Mouse (Mus musculus) hindbrain, postnatal 0 days (tissue): ENCODE data around the gene Denr. TPM values are rescaled to one million over a fixed set of nuclear protein-coding genes. Genes with fewer than 3 reads are reported as not detected.
A peak's percentile ranks its signal among the peaks of the same experiment; 100 is the strongest.

Experiments used
- ATAC-seq: fragments of 200-750 bp; cut with Nextera tagmentation; 2 replicates; pipeline ENCODE4 v1.8.0; 2017; ENCODE audit warnings: mild to moderate bottlenecking, moderate TSS enrichment, moderate library complexity
- DNase-seq: peaks from one replicate; pipeline ENCODE4 v3.0.0-alpha.2; 2015; ENCODE audit warnings: low spot score
- H3K27ac ChIP-seq: fragments of 300-500 bp; sonication (generic); 2 replicates; pipeline ENCODE4 v1.5.1; 2014; ENCODE audit warnings: mild to moderate bottlenecking
- H3K27me3 ChIP-seq: fragments of 300-500 bp; sonication (generic); 2 replicates; pipeline ENCODE4 v1.6.1; 2014; ENCODE audit warnings: low read length, mixed read lengths; ENCODE audit not compliant: insufficient read depth
- H3K36me3 ChIP-seq: fragments of 300-500 bp; sonication (generic); 2 replicates; pipeline ENCODE4 v1.6.1; 2014; ENCODE audit warnings: low read length, mixed read lengths; ENCODE audit not compliant: insufficient read depth
- H3K4me1 ChIP-seq: fragments of 300-500 bp; sonication (generic); 2 replicates; pipeline ENCODE4 v1.6.1; 2014; ENCODE audit warnings: antibody characterized with exemption, low read length, mixed read lengths; ENCODE audit not compliant: insufficient read depth
- H3K4me2 ChIP-seq: fragments of 300-500 bp; sonication (generic); 2 replicates; pipeline ENCODE4 v1.6.1; 2014; ENCODE audit warnings: low read depth, mild to moderate bottlenecking, low read length, moderate library complexity, mixed read lengths
- H3K4me3 ChIP-seq: fragments of 300-500 bp; sonication (generic); 2 replicates; pipeline ENCODE4 v1.5.1; 2014; ENCODE audit warnings: low read length
- H3K9ac ChIP-seq: fragments of 300-500 bp; sonication (generic); replicated peaks from 2 replicates; pipeline ENCODE4 v1.6.1; 2014; ENCODE audit warnings: mild to moderate bottlenecking, low read length, moderate library complexity, mixed read lengths
- H3K9me3 ChIP-seq: fragments of 300-500 bp; sonication (generic); 2 replicates; pipeline ENCODE4 v1.6.1; 2016; ENCODE audit warnings: low read length, mixed read lengths
- CTCF ChIP-seq: IDR thresholded peaks from 2 replicates; pipeline ENCODE4 v1.5.1; 2016; ENCODE audit warnings: antibody characterized with exemption, control low read depth, low read depth
- whole genome bisulfite sequencing: fragments of 180-500 bp; shearing (Covaris S2); extraction: QIAGEN DNeasy Blood & Tissue Kit; methylation state at CpG from one replicate; pipeline ENCODE4 v1.1.7; 2014; 5-methylcytosine and 5-hydroxymethylcytosine counted together
- polyA plus RNA-seq: library from polyadenylated mRNA; unstranded; fragments of >200 nt; fragmentation: Nextera tagmentation; extraction: Ambion mirVana; gene quantifications from 2 replicates; pipeline ENCODE4 v1.2.1, GENCODE M21; 2015
- total RNA-seq: library from RNA; depleted of rRNA; stranded (reverse); fragments of >200 nt; gene quantifications from 2 replicates; pipeline ENCODE4 v1.2.3, GENCODE M21; 2014; rRNA removed

Denr gene
- total and polyA plus RNA-seq, 2 experiments from 2014 or later = 12.7 to 123 TPM

- peak overlapping the region; percentile 81 for H3K4me3 ChIP-seq
- H3K36me3 ChIP-seq = no peaks in the 10 kb centered on the region
- peak overlapping the region; percentile 89 for H3K9ac ChIP-seq
- H3K27ac ChIP-seq = peak overlapping the region; percentile 78; the same call in 1 of the 2 replicates
- DNase-seq (peak; percentile 34), ATAC-seq (no peak)
- H3K27me3 ChIP-seq = no peaks in the 10 kb centered on the region
- peak overlapping the region; percentile 95 for H3K4me2 ChIP-seq
- H3K9me3 ChIP-seq = no peaks in the 10 kb centered on the region
- no peak for TF ChIP-seq CTCF
- 1% methylated on average over 14 of the region's 14 CpGs for WGBS
- H3K4me1 ChIP-seq = peaks cover 21% of the 10 kb centered on the region; the same call in 1 of the 2 replicates
These were observed 67.2 kb downstream of the Denr start for GRCm38 (mm10) chr5:123974179-123974485.

GRCm38 (mm10) chr5:123974616-123975111 is 67.7 kb downstream of the Denr start:
- H3K4me1 ChIP-seq = peaks cover 21% of the 10 kb centered on the region; the same call in 1 of the 2 replicates
- 13% methylated on average over 11 of the region's 11 CpGs for WGBS
- H3K9me3 ChIP-seq = no peaks in the 10 kb centered on the region
- ATAC-seq (no peak), DNase-seq (peak; percentile 55)
- peak overlapping the region; percentile 24; the same call in 1 of the 2 replicates for H3K9ac ChIP-seq
- peak overlapping the region; percentile 81 for H3K4me3 ChIP-seq
- no peak for TF ChIP-seq CTCF
- H3K27ac ChIP-seq = 0 out of 2 replicates have a peak overlapping the region, but pooled peaks have one; percentile 3
- H3K36me3 ChIP-seq = no peaks in the 10 kb centered on the region
- peak overlapping the region; percentile 95 for H3K4me2 ChIP-seq
- no peaks in the 10 kb centered on the region for H3K27me3 ChIP-seq

GRCm38 (mm10) chr5:123975668-123976180 is 68.7 kb downstream of the Denr start:
- peak overlapping the region; percentile 95; the same call in 1 of the 2 replicates for H3K4me2 ChIP-seq
- no peak for TF ChIP-seq CTCF
- H3K36me3 ChIP-seq = no peaks in the 10 kb centered on the region
- no peak overlapping the region for H3K4me3 ChIP-seq
- DNase-seq (no peak), ATAC-seq (no peak)
- no peak overlapping the region; the same call in 1 of the 2 replicates for H3K9ac ChIP-seq
- no peaks in the 10 kb centered on the region for H3K27me3 ChIP-seq
- WGBS = 63% methylated on average over 6 of the region's 6 CpGs
- H3K27ac ChIP-seq = no peak overlapping the region
- H3K4me1 ChIP-seq = peaks cover 21% of the 10 kb centered on the region; the same call in 1 of the 2 replicates
- H3K9me3 ChIP-seq = no peaks in the 10 kb centered on the region

GRCm38 (mm10) chr5:123977231-123977630 is 70.3 kb downstream of the Denr start:
- Histone ChIP-seq H3K9ac (no peak overlapping the region), H3K27ac (no peak overlapping the region), H3K4me1 (peaks cover 23% of the 10 kb centered on the region; the same call in 1 of the 2 replicates), H3K4me3 (no peak overlapping the region), H3K36me3 (no peaks in the 10 kb centered on the region), H3K4me2 (no peak overlapping the region), H3K9me3 (no peaks in the 10 kb centered on the region), H3K27me3 (no peaks in the 10 kb centered on the region)
- WGBS = 63% methylated on average over 3 of the region's 3 CpGs
- DNase-seq (no peak), ATAC-seq (no peak)
- TF ChIP-seq CTCF = no peak

- Histone ChIP-seq H3K4me3 (no peak overlapping the region), H3K4me1 (peaks cover 18% of the 10 kb centered on the region; the same call in 1 of the 2 replicates), H3K9me3 (no peaks in the 10 kb centered on the region), H3K9ac (no peak overlapping the region), H3K27me3 (no peaks in the 10 kb centered on the region), H3K36me3 (no peaks in the 10 kb centered on the region), H3K27ac (no peak overlapping the region), H3K4me2 (no peak overlapping the region)
- TF ChIP-seq CTCF = no peak
- 71% methylated on average over 5 of the region's 5 CpGs for WGBS
- ATAC-seq (no peak), DNase-seq (no peak)
These were observed 71.2 kb downstream of the Denr start for GRCm38 (mm10) chr5:123978131-123978530.

Other genes with a start within 250 kb of the Denr start
- gene Clip1, start 222.6 kb upstream of the Denr start, total RNA-seq = 47.3 and 58.0 TPM in 2 replicates
- 68.6 and 71.6 TPM in 2 replicates for gene Clip1, start 222.6 kb upstream of the Denr start, polyA plus RNA-seq
- gene Zcchc8, start 186.1 kb upstream of the Denr start, total RNA-seq = 23.9 and 26.5 TPM in 2 replicates
- gene Zcchc8, start 186.1 kb upstream of the Denr start, polyA plus RNA-seq = 40.0 and 46.8 TPM in 2 replicates
- gene Rsrc2, start 157.8 kb upstream of the Denr start, total RNA-seq = 31.1 and 39.9 TPM in 2 replicates
- gene Rsrc2, start 157.8 kb upstream of the Denr start, polyA plus RNA-seq = 112 and 136 TPM in 2 replicates
- 7.1 and 23.1 TPM in 2 replicates for gene Kntc1, start 157.5 kb upstream of the Denr start, total RNA-seq
- gene Kntc1, start 157.5 kb upstream of the Denr start, polyA plus RNA-seq = 4.1 and 6.9 TPM in 2 replicates
- gene Hcar2, start 41.7 kb upstream of the Denr start, total RNA-seq = not detected in 2 replicates
- not detected in 2 replicates for gene Hcar2, start 41.7 kb upstream of the Denr start, polyA plus RNA-seq
- gene Hcar1, start 27.2 kb upstream of the Denr start, total RNA-seq = 0.83 and 1.4 TPM in 2 replicates
- 0.63 and 0.88 TPM in 2 replicates for gene Hcar1, start 27.2 kb upstream of the Denr start, polyA plus RNA-seq
- 0.37 TPM in 1 of 2 replicates, not detected in the other for gene Gm43518, start 20.2 kb downstream of the Denr start, total RNA-seq
- gene Gm43518, start 20.2 kb downstream of the Denr start, polyA plus RNA-seq = 2.2 and 3.2 TPM in 2 replicates
- gene Ccdc62, start 23.5 kb downstream of the Denr start, total RNA-seq = 1.1 and 2.0 TPM in 2 replicates
- 4.8 and 5.5 TPM in 2 replicates for gene Ccdc62, start 23.5 kb downstream of the Denr start, polyA plus RNA-seq
- 46.9 and 65.5 TPM in 2 replicates for gene Hip1r, start 66.5 kb downstream of the Denr start, total RNA-seq
- gene Hip1r, start 66.5 kb downstream of the Denr start, polyA plus RNA-seq = 32.6 and 33.9 TPM in 2 replicates
- 104 and 110 TPM in 2 replicates for gene Vps37b, start 125.1 kb downstream of the Denr start, total RNA-seq
- 94.0 and 95.1 TPM in 2 replicates for gene Vps37b, start 125.1 kb downstream of the Denr start, polyA plus RNA-seq
- gene Abcb9, start 188.6 kb downstream of the Denr start, total RNA-seq = 69.3 and 71.2 TPM in 2 replicates
- gene Abcb9, start 188.6 kb downstream of the Denr start, polyA plus RNA-seq = 30.8 and 34.5 TPM in 2 replicates
- gene Ogfod2, start 205.1 kb downstream of the Denr start, total RNA-seq = 52.0 and 110 TPM in 2 replicates
- gene Ogfod2, start 205.1 kb downstream of the Denr start, polyA plus RNA-seq = 36.0 and 38.2 TPM in 2 replicates
- gene Arl6ip4, start 208.9 kb downstream of the Denr start, total RNA-seq = 32.5 and 45.2 TPM in 2 replicates
- gene Arl6ip4, start 208.9 kb downstream of the Denr start, polyA plus RNA-seq = 115 and 121 TPM in 2 replicates